Mouse (Mus musculus) urinary bladder, adult 18-20 months (tissue): Measurements from ENCODE around the gene Zfand6.

Experiments
- DNase-seq, 2 experiments: peaks; one replicate each; pipeline ENCODE4 v3.0.0; 2022; ENCODE audit warnings: low spot score in 2 of 2, mixed read lengths in 2 of 2

Zfand6 gene

GRCm38 (mm10) chr7:84651303-84651986 lies 38.3 kb downstream of the Zfand6 start:
- DNase-seq, result no peak

- no peak for DNase-seq
Measured at GRCm38 (mm10) chr7:84649016-84649415, 40.7 kb downstream of the Zfand6 start.

GRCm38 (mm10) chr7:84646256-84646655 lies 43.5 kb downstream of the Zfand6 start:
- DNase-seq, result no peak

GRCm38 (mm10) chr7:84643270-84643998 lies 46.3 kb downstream of the Zfand6 start:
- no peak for DNase-seq

- DNase-seq, result no peak
Measured at GRCm38 (mm10) chr7:84642159-84642928, 47.4 kb downstream of the Zfand6 start.

GRCm38 (mm10) chr7:84636939-84637338 lies 52.8 kb downstream of the Zfand6 start:
- DNase-seq, result no peak

GRCm38 (mm10) chr7:84631878-84632277 lies 57.9 kb downstream of the Zfand6 start:
- DNase-seq, result no peak

- DNase-seq, result no peak
Measured at GRCm38 (mm10) chr7:84623718-84624117, 66.0 kb downstream of the Zfand6 start.

- no peak for DNase-seq
Measured at GRCm38 (mm10) chr7:84620956-84621355, 68.8 kb downstream of the Zfand6 start.

- DNase-seq, result no peak
Measured at GRCm38 (mm10) chr7:84618951-84619350, 70.8 kb downstream of the Zfand6 start.

- DNase-seq, result no peak
Measured at GRCm38 (mm10) chr7:84612445-84612844, 77.3 kb downstream of the Zfand6 start.

GRCm38 (mm10) chr7:84611609-84612008 lies 78.2 kb downstream of the Zfand6 start:
- DNase-seq, result no peak

GRCm38 (mm10) chr7:84606293-84606749 lies 83.4 kb downstream of the Zfand6 start, which contains the start of gene Fah:
Gene Fah, minus strand, starts transcription at chr7:84606722.
- peak; percentile 31 to 44 for DNase-seq

- DNase-seq, result peak; percentile 75 to 85
Measured at GRCm38 (mm10) chr7:84605704-84606292, 84.0 kb downstream of the Zfand6 start.

GRCm38 (mm10) chr7:84605033-84605687 lies 84.6 kb downstream of the Zfand6 start:
- DNase-seq, result no peak

GRCm38 (mm10) chr7:84604501-84604900 lies 85.3 kb downstream of the Zfand6 start:
- no peak for DNase-seq

GRCm38 (mm10) chr7:84601331-84601730 lies 88.4 kb downstream of the Zfand6 start:
- no peak for DNase-seq

GRCm38 (mm10) chr7:84600631-84601030 lies 89.1 kb downstream of the Zfand6 start:
- DNase-seq, result peak in 1 of 2 experiments; percentile 6

GRCm38 (mm10) chr7:84596633-84597032 lies 93.1 kb downstream of the Zfand6 start:
- no peak for DNase-seq

- no peak for DNase-seq
Measured at GRCm38 (mm10) chr7:84596002-84596401, 93.8 kb downstream of the Zfand6 start.

- no peak for DNase-seq
Measured at GRCm38 (mm10) chr7:84594917-84595303, 94.8 kb downstream of the Zfand6 start.
